Mouse (Mus musculus): ENCODE data around the gene Dpp3. TPM values are rescaled to one million over a fixed set of nuclear protein-coding genes. Genes with fewer than 3 reads are reported as not detected.

Gene Dpp3
- polyA plus RNA-seq, 1 experiment from 2014 or later = 147 TPM

GRCm38 (mm10) chr19:4937444-4938310 is 9.6 kb upstream of the Dpp3 start:
- Histone ChIP-seq H3K36me3 (ENCODE audit: control insufficient read depth, insufficient read depth, low read length) (no peaks in the 10 kb centered on the region), H3K9me3 (ENCODE audit: control insufficient read depth, low read length) (no peaks in the 10 kb centered on the region), H3K4me1 (ENCODE audit: control insufficient read depth, insufficient read depth, low read length) (peaks cover 6% of the 10 kb centered on the region; the same call in 1 of the 2 replicates), H3K9ac (ENCODE audit: low read length) (no peak overlapping the region), H3K27ac (replicated peaks; ENCODE audit: low read depth, low read length) (no peak overlapping the region), H3K4me3 (ENCODE audit: low read depth, low read length) (no peak overlapping the region), H3K4me2 (ENCODE audit: low read depth, severe bottlenecking) (no peak overlapping the region), H3K27me3 (ENCODE audit: control insufficient read depth, insufficient read depth, low read length) (0 out of 2 replicates have a peak, but pooled peaks cover 4% of the 10 kb centered on the region)
- ATAC-seq (ENCODE audit: insufficient number of reproducible peaks, low FRiP score, low TSS enrichment, low read depth) (no peak), DNase-seq (ENCODE audit: low spot score) (no peak)
- 82% methylated on average over 17 of the region's 17 CpGs for WGBS

- 94% methylated on average over 2 of the region's 2 CpGs for WGBS
- H3K9ac ChIP-seq (ENCODE audit: low read length) = no peak overlapping the region
- no peak for DNase-seq (ENCODE audit: low spot score)
- H3K9me3 ChIP-seq (ENCODE audit: control insufficient read depth, low read length) = no peaks in the 10 kb centered on the region
- H3K27ac ChIP-seq (replicated peaks; ENCODE audit: low read depth, low read length) = no peak overlapping the region
- H3K4me1 ChIP-seq (ENCODE audit: control insufficient read depth, insufficient read depth, low read length) = no peaks in the 10 kb centered on the region
- no peak for ATAC-seq (ENCODE audit: insufficient number of reproducible peaks, low FRiP score, low TSS enrichment, low read depth)
- H3K27me3 ChIP-seq (ENCODE audit: control insufficient read depth, insufficient read depth, low read length) = no peaks in the 10 kb centered on the region
- no peak overlapping the region for H3K4me3 ChIP-seq (ENCODE audit: low read depth, low read length)
- no peak overlapping the region for H3K4me2 ChIP-seq (ENCODE audit: low read depth, severe bottlenecking)
- H3K36me3 ChIP-seq (ENCODE audit: control insufficient read depth, insufficient read depth, low read length) = no peaks in the 10 kb centered on the region
These were observed 8.8 kb upstream of the Dpp3 start for GRCm38 (mm10) chr19:4936896-4937295.

- no peak overlapping the region; the same call in 1 of the 2 replicates for H3K27ac ChIP-seq (replicated peaks; ENCODE audit: low read depth, low read length)
These were observed 694 bp upstream of the Dpp3 start for GRCm38 (mm10) chr19:4928781-4929180.

GRCm38 (mm10) chr19:4925121-4925860 is 2.8 kb downstream of the Dpp3 start:
- H3K9ac ChIP-seq (ENCODE audit: low read length) = no peak overlapping the region
- DNase-seq (ENCODE audit: low spot score) (no peak), ATAC-seq (ENCODE audit: insufficient number of reproducible peaks, low FRiP score, low TSS enrichment, low read depth) (no peak)
- 95% methylated on average over 11 of the region's 11 CpGs for WGBS
- H3K4me3 ChIP-seq (ENCODE audit: low read depth, low read length) = no peak overlapping the region
- H3K4me2 ChIP-seq (ENCODE audit: low read depth, severe bottlenecking) = no peak overlapping the region
- H3K36me3 ChIP-seq (ENCODE audit: control insufficient read depth, insufficient read depth, low read length) = peaks cover 16% of the 10 kb centered on the region
- peaks cover 7% of the 10 kb centered on the region for H3K4me1 ChIP-seq (ENCODE audit: control insufficient read depth, insufficient read depth, low read length)
- H3K27me3 ChIP-seq (ENCODE audit: control insufficient read depth, insufficient read depth, low read length) = no peaks in the 10 kb centered on the region
- H3K27ac ChIP-seq (replicated peaks; ENCODE audit: low read depth, low read length) = no peak overlapping the region
- no peaks in the 10 kb centered on the region for H3K9me3 ChIP-seq (ENCODE audit: control insufficient read depth, low read length)

More at GRCm38 (mm10) chr19:4928781-4929180, 694 bp upstream of the Dpp3 start:
- H3K9ac ChIP-seq (ENCODE audit: low read length) = peak overlapping the region; percentile 49
- peak; percentile 43 for DNase-seq (ENCODE audit: low spot score)
- peaks cover 7% of the 10 kb centered on the region for H3K4me1 ChIP-seq (ENCODE audit: control insufficient read depth, insufficient read depth, low read length)
- peak; percentile 24; the same call in 1 of the 2 replicates for ATAC-seq (ENCODE audit: insufficient number of reproducible peaks, low FRiP score, low TSS enrichment, low read depth)
- H3K4me3 ChIP-seq (ENCODE audit: low read depth, low read length) = peak overlapping the region; percentile 50
- H3K4me2 ChIP-seq (ENCODE audit: low read depth, severe bottlenecking) = peak overlapping the region; percentile 63
- 70% methylated on average over 5 of the region's 5 CpGs for WGBS
- peaks cover 7% of the 10 kb centered on the region for H3K36me3 ChIP-seq (ENCODE audit: control insufficient read depth, insufficient read depth, low read length)
- no peaks in the 10 kb centered on the region for H3K9me3 ChIP-seq (ENCODE audit: control insufficient read depth, low read length)
- no peaks in the 10 kb centered on the region for H3K27me3 ChIP-seq (ENCODE audit: control insufficient read depth, insufficient read depth, low read length)

GRCm38 (mm10) chr19:4919652-4920051 is 8.4 kb downstream of the Dpp3 start:
- Histone ChIP-seq H3K4me2 (ENCODE audit: low read depth, severe bottlenecking) (no peak overlapping the region), H3K27me3 (ENCODE audit: control insufficient read depth, insufficient read depth, low read length) (no peaks in the 10 kb centered on the region), H3K4me1 (ENCODE audit: control insufficient read depth, insufficient read depth, low read length) (no peaks in the 10 kb centered on the region), H3K27ac (replicated peaks; ENCODE audit: low read depth, low read length) (no peak overlapping the region), H3K4me3 (ENCODE audit: low read depth, low read length) (no peak overlapping the region), H3K9ac (ENCODE audit: low read length) (no peak overlapping the region), H3K9me3 (ENCODE audit: control insufficient read depth, low read length) (no peaks in the 10 kb centered on the region), H3K36me3 (ENCODE audit: control insufficient read depth, insufficient read depth, low read length) (peaks cover 36% of the 10 kb centered on the region)
- 94% methylated on average over 6 of the region's 6 CpGs for WGBS
- DNase-seq (ENCODE audit: low spot score) (no peak), ATAC-seq (ENCODE audit: insufficient number of reproducible peaks, low FRiP score, low TSS enrichment, low read depth) (no peak)

GRCm38 (mm10) chr19:4916827-4917226 is 11.3 kb downstream of the Dpp3 start:
- Histone ChIP-seq H3K4me1 (ENCODE audit: control insufficient read depth, insufficient read depth, low read length) (no peaks in the 10 kb centered on the region), H3K27ac (replicated peaks; ENCODE audit: low read depth, low read length) (no peak overlapping the region), H3K27me3 (ENCODE audit: control insufficient read depth, insufficient read depth, low read length) (no peaks in the 10 kb centered on the region), H3K9ac (ENCODE audit: low read length) (no peak overlapping the region), H3K36me3 (ENCODE audit: control insufficient read depth, insufficient read depth, low read length) (peaks cover 45% of the 10 kb centered on the region), H3K9me3 (ENCODE audit: control insufficient read depth, low read length) (no peaks in the 10 kb centered on the region), H3K4me2 (ENCODE audit: low read depth, severe bottlenecking) (no peak overlapping the region), H3K4me3 (ENCODE audit: low read depth, low read length) (no peak overlapping the region)
- 93% methylated on average over 10 of the region's 10 CpGs for WGBS
- DNase-seq (ENCODE audit: low spot score) (no peak), ATAC-seq (ENCODE audit: insufficient number of reproducible peaks, low FRiP score, low TSS enrichment, low read depth) (no peak)

GRCm38 (mm10) chr19:4915924-4916603 is 12.0 kb downstream of the Dpp3 start:
- no peaks in the 10 kb centered on the region for H3K27me3 ChIP-seq (ENCODE audit: control insufficient read depth, insufficient read depth, low read length)

GRCm38 (mm10) chr19:4909376-4909775 is 18.7 kb downstream of the Dpp3 start:
- WGBS = 90% methylated on average over 7 of the region's 7 CpGs
- H3K4me3 ChIP-seq (ENCODE audit: low read depth, low read length) = no peak overlapping the region
- no peak overlapping the region for H3K9ac ChIP-seq (ENCODE audit: low read length)
- ATAC-seq (ENCODE audit: insufficient number of reproducible peaks, low FRiP score, low TSS enrichment, low read depth) (no peak), DNase-seq (ENCODE audit: low spot score) (no peak)
- H3K9me3 ChIP-seq (ENCODE audit: control insufficient read depth, low read length) = no peaks in the 10 kb centered on the region
- H3K4me2 ChIP-seq (ENCODE audit: low read depth, severe bottlenecking) = no peak overlapping the region
- H3K27ac ChIP-seq (replicated peaks; ENCODE audit: low read depth, low read length) = no peak overlapping the region
- H3K27me3 ChIP-seq (ENCODE audit: control insufficient read depth, insufficient read depth, low read length) = no peaks in the 10 kb centered on the region
- H3K36me3 ChIP-seq (ENCODE audit: control insufficient read depth, insufficient read depth, low read length) = peaks cover 12% of the 10 kb centered on the region
- H3K4me1 ChIP-seq (ENCODE audit: control insufficient read depth, insufficient read depth, low read length) = no peaks in the 10 kb centered on the region

More at GRCm38 (mm10) chr19:4915924-4916603, 12.0 kb downstream of the Dpp3 start:
- Histone ChIP-seq H3K36me3 (ENCODE audit: control insufficient read depth, insufficient read depth, low read length) (peaks cover 43% of the 10 kb centered on the region), H3K4me2 (ENCODE audit: low read depth, severe bottlenecking) (no peak overlapping the region), H3K27ac (replicated peaks; ENCODE audit: low read depth, low read length) (no peak overlapping the region), H3K4me1 (ENCODE audit: control insufficient read depth, insufficient read depth, low read length) (no peaks in the 10 kb centered on the region), H3K9ac (ENCODE audit: low read length) (no peak overlapping the region), H3K4me3 (ENCODE audit: low read depth, low read length) (no peak overlapping the region), H3K9me3 (ENCODE audit: control insufficient read depth, low read length) (no peaks in the 10 kb centered on the region)
- DNase-seq (ENCODE audit: low spot score) = no peak
- no peak for ATAC-seq (ENCODE audit: insufficient number of reproducible peaks, low FRiP score, low TSS enrichment, low read depth)
- WGBS = 90% methylated on average over 15 of the region's 15 CpGs
